22 mouse cellular contexts compared by ENCODE assay signal in the genomic region with DNA sequence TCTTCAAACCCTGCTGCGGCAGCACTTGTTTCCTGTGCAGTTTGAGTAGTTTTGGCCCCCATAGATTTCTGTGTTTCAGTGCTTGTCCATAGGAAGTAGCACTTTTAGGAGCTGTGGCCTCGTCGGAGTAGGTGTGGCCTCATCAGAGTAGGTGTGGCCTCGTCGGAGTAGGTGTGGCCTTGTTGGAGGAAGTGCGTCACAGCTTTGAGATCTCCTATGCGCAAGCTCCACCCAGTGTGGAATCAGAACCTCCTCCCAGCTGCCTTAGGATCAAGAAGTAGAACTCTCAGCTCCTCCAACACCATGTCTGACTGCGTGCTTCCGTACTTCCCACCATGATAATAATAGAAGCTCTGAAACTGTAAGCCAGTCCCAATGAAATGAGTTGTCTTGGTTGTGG.
DNase-seq lines count a peak whose midpoint lies in the region; ATAC-seq lines count a peak whose summit lies in the region.
"Had no signal": no experiment of that assay in that cellular context is flagged by ENCODE, and none has a peak within 500 bp of the region (broad histone marks: within the 10 kb centered on the region; RNA-seq: fewer than 3 reads in every experiment).

No protein-coding gene starts in this region.

- WGBS in heart, embryonic 11.5 days (ENCODE audit: insufficient replicate concordance) = 87% methylated on average over 9 of the region's 9 CpGs
- 88% methylated on average over 9 of the region's 9 CpGs for WGBS in lung, embryonic 15.5 days

- no peak overlapping the region for H3K4me2 ChIP-seq in heart, embryonic 11.5 days
- no peak overlapping the region for H3K4me2 ChIP-seq in lung, embryonic 15.5 days
- H3K4me2 ChIP-seq: embryonic facial prominence, embryonic 12.5 days; embryonic facial prominence, embryonic 15.5 days; hindbrain, embryonic 12.5 days; hindbrain, embryonic 15.5 days had no signal

- H3K9ac ChIP-seq in heart, embryonic 11.5 days (ENCODE audit: low read depth, low read length) = no peak overlapping the region
- no peak overlapping the region for H3K9ac ChIP-seq in lung, embryonic 15.5 days
- H3K9ac ChIP-seq: embryonic facial prominence, embryonic 12.5 days; embryonic facial prominence, embryonic 15.5 days; forebrain, postnatal 0 days; hindbrain, embryonic 12.5 days; hindbrain, embryonic 15.5 days had no signal

- no peaks in the 10 kb centered on the region for H3K36me3 ChIP-seq in heart, embryonic 11.5 days (ENCODE audit: control insufficient read depth, insufficient read depth, low read length)
- no peaks in the 10 kb centered on the region for H3K36me3 ChIP-seq in lung, embryonic 15.5 days
- H3K36me3 ChIP-seq: embryonic facial prominence, embryonic 12.5 days; embryonic facial prominence, embryonic 15.5 days; hindbrain, embryonic 12.5 days; hindbrain, embryonic 15.5 days had no signal

- ATAC-seq in heart, embryonic 11.5 days (replicated peaks; ENCODE audit: insufficient number of reproducible peaks, low FRiP score, low TSS enrichment) = no peak
- ATAC-seq in lung, embryonic 15.5 days (ENCODE audit: borderline replicate concordance, extremely low read depth, low FRiP score, low TSS enrichment) = no peak
- ATAC-seq in frontal cortex, adult (ENCODE audit: low TSS enrichment) = no peak
- ATAC-seq: CD4-positive, CD25-positive, alpha-beta regulatory T cell, adult 4 months; forebrain, embryonic 14.5 days; forebrain, postnatal 0 days; intestine, postnatal 0 days had no signal

- no peaks in the 10 kb centered on the region for H3K27me3 ChIP-seq in heart, embryonic 11.5 days (ENCODE audit: control insufficient read depth, insufficient read depth, low read length)
- H3K27me3 ChIP-seq in lung, embryonic 15.5 days = no peaks in the 10 kb centered on the region
- H3K27me3 ChIP-seq: embryonic facial prominence, embryonic 12.5 days; embryonic facial prominence, embryonic 15.5 days; hindbrain, embryonic 12.5 days; hindbrain, embryonic 15.5 days had no signal

- peaks cover 13% of the 10 kb centered on the region for H3K4me1 ChIP-seq in heart, embryonic 11.5 days (ENCODE audit: control insufficient read depth, insufficient read depth, low read length)
- H3K4me1 ChIP-seq in lung, embryonic 15.5 days = peaks cover 46% of the 10 kb centered on the region
- H3K4me1 ChIP-seq: embryonic facial prominence, embryonic 15.5 days; hindbrain, embryonic 12.5 days; hindbrain, embryonic 15.5 days had no signal

- H3K9me3 ChIP-seq in heart, embryonic 11.5 days (replicated peaks; ENCODE audit: control insufficient read depth, low read length) = no peaks in the 10 kb centered on the region
- H3K9me3 ChIP-seq in lung, embryonic 15.5 days = no peaks in the 10 kb centered on the region
- H3K9me3 ChIP-seq: embryonic facial prominence, embryonic 12.5 days; embryonic facial prominence, embryonic 15.5 days; hindbrain, embryonic 12.5 days; hindbrain, embryonic 15.5 days had no signal

- DNase-seq in heart, adult 18-20 months = no peak
- no peak for DNase-seq in lung, postnatal 4 days
- DNase-seq in ES-CJ7 (ENCODE audit: low read depth, low spot score) = peak; percentile 46
- peak; percentile 84 for DNase-seq in R1 (ENCODE audit: low read depth, low spot score)
- DNase-seq: adrenal gland, adult 2 months; adrenal gland, postnatal 14 days; cerebellum, adult 11 months; cerebellum, adult 2 months; cerebellum, adult 9-11 months; cerebellum, postnatal 25 days; forebrain, postnatal 0 days; gastrocnemius, postnatal 25 days had no signal

- no peak overlapping the region for H3K4me3 ChIP-seq in heart, embryonic 11.5 days (ENCODE audit: low read depth, low read length)
- no peak overlapping the region for H3K4me3 ChIP-seq in lung, embryonic 15.5 days
- H3K4me3 ChIP-seq: embryonic facial prominence, embryonic 12.5 days; embryonic facial prominence, embryonic 15.5 days; hindbrain, embryonic 12.5 days; hindbrain, embryonic 15.5 days had no signal

- H3K27ac ChIP-seq in heart, embryonic 11.5 days (ENCODE audit: low read depth, low read length) = peak overlapping the region; percentile 12; the same call in 1 of the 2 replicates
- peak overlapping the region; percentile 89 for H3K27ac ChIP-seq in lung, embryonic 15.5 days
- H3K27ac ChIP-seq: embryonic facial prominence, embryonic 12.5 days; hindbrain, embryonic 12.5 days; hindbrain, embryonic 15.5 days had no signal

Comparison
In these comparisons a context has a peak if more than half of its experiments do, and no peak if none do; other contexts are left out.
1. DNase-seq: peak in ES-CJ7 (single experiment) and R1 (single experiment); none in heart, adult 18-20 months (0 of 2) and lung, postnatal 4 days (0 of 2).